Mouse (Mus musculus) adrenal gland, adult 8-10 months (tissue): ENCODE data around the gene Zfp580. TPM values are rescaled to one million over a fixed set of nuclear protein-coding genes. Genes with fewer than 3 reads are reported as not detected.

Experiments used
- DNase-seq: peaks from one replicate; pipeline ENCODE4 v3.0.0; 2022
- total RNA-seq, 4 experiments: library from RNA; stranded (reverse); gene quantifications; 2 replicates each; pipeline ENCODE4 v1.2.4; 2022

The Zfp580 gene
- total RNA-seq, 4 experiments from 2014 or later = 5.4 to 9.7 (median 8.5) TPM

DNA sequence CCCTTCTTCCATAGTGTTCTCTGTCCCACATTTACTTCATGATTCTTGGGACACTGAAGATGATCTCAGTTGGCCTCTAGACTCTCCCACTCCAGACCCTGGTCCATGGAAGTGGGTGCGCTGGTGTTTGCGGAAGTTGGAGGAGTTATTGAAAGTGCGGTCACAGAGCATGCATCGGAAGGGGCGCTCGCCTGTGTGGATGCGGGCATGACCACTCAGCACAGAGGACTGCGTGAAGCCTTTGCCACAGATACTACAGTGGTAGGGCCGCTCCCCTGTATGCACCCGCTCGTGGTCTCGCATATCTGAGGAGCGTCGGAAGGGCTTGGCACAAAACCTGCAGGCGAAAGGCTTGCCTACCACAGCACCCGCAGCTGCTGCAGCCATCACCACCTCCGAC lies 15.7 kb upstream of the Zfp580 start:
- no peak for DNase-seq

DNA sequence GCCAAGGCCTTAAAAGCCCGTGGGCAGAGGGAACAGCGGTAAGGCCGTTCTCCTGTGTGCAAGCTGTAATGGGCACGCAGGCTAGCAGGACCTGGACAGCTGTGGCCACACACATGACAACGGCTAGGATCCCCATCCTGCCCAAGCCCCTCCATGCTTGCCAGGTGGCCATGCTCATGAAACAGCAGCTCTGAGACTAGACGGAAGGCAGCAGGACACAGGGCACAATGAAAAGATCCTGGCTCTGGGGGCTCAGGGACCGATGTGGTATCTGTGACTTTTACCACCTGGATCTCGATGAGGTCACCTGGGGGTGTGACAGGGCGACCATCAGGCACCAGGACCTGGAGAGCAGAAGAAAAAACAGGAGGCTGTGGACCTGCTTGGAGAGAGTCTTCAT lies 15.2 kb upstream of the Zfp580 start:
- DNase-seq = no peak

DNA sequence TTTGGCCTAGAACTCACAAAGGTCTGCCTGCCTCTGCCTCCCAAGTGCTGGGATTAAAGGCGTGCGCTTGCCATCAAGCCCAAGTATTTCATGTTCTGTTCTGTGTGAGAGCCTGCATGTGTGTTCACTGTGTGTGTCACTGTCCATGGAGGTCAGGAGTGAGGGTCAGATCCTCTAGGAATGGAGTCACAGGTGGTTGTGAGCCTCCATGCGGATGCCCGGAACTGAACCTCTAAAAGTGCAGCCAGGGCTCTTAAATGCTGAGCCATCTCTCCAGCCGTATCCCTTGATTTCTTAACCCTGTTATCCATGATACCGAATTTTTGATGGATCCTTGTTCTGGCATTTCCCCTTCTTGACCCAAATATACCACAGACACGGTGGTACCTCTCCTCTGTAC lies 14.3 kb upstream of the Zfp580 start:
- no peak for DNase-seq

DNA sequence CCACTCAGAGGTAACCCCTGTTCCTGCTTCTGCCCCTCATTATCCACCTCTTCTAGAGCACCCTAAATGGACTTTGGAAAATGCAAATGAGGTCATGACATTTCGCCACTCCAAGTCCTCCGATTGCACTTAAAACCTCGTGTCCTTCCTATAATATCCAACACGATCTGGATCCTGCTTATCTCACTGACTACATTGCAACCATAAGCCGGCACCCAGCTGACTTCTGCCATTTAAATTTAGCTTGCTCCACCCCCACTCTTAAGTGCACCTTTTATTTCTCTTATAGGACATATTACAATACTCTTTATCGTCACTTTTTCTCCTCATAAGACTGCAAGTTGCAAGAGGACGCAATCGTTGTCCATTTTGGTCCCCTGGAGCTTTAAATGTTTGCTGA lies 13.9 kb upstream of the Zfp580 start:
- DNase-seq = no peak

DNA sequence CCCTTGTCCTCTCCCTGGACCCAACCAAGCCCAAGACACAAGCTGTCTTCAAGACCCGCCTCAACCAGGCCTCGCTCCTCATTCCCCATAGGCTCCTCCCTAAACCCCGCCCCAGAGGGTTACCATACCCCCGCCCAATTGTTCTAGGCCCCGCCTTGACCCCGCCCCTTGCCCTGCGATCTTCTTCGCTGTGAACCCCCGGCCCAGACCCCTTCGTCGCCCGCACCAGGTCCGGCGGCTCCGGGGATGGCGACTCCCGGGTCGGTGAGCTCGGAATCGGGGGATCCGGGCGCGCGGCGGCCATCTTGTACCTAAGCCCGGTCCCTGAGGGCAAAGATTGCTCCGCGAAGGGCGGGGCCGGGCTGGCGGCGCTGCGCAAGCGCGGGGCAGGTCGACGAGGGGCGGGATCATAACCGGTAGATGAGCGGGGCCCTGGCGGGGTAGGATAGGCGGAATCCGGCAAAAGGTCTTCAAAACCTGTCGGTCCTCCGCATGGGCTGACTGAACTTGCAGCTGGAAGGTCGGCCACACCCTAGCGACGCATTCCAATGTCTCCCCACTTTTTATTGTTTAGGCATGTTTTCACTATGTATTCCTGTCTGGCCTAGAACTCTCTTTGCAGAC lies 13.1 kb upstream of the Zfp580 start, which contains the start of gene Zfp784:
Gene Zfp784 (minus strand): TSS at position 338 of the 624 bp plus-strand sequence.
- DNase-seq = peak; percentile 91

DNA sequence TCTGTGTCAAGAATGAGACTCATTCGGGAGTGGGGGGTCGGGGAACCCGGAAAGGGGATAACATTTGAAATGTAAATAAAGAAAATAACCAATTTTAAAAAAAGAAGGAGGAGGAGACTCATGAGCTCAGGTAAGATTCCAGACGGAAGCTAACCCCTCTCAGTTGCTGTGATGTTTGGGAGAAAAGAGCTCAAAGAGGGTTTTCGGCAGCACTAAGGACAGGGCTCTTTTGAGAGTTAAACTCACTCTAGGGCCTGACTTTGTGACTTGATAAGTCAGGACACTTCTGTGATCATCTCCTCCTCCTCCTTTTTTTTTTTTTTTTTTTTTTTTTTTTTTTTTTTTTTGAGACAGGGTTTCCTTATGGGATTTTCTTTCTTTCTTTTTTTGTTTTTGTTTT lies 12.4 kb upstream of the Zfp580 start:
- no peak for DNase-seq

DNA sequence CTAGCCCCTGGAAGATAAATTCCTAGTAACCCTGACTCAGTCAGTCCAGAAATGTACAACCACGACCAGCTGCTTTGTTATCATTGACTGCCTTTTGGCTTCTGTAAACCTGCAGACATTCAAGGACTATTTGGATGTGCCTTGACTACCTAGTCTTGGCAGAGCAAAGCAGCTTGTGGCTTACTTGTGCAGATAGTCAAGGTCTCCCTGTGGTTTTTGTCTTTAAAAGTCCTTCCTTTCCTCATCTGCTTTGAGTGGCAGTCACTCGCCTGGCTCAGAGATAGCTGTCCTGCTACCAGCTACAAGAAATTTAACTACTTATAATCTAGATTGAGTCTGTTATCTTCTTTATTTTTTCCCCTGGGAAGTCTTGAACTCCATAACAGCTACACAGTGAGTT lies 6.4 kb upstream of the Zfp580 start:
- DNase-seq = no peak

DNA sequence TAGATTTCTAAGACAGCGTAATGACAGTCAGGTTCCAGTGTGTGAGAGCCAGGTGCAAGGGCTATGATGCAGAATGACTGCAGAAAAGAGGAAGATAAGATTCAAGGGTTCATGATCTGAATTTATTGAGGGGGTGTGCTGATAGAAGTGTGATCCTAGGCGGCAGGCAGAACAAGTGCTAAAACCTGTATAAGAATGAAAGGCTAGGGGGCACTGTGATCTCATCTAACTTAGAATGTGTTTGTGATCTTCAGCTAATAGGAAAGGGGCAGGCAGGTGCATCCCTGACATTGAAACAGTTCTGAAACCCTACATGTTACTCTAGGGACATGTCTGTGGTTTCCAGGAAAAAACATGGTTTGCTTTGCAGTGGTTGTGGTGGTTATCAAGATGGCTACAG lies 5.2 kb upstream of the Zfp580 start:
- DNase-seq = no peak

DNA sequence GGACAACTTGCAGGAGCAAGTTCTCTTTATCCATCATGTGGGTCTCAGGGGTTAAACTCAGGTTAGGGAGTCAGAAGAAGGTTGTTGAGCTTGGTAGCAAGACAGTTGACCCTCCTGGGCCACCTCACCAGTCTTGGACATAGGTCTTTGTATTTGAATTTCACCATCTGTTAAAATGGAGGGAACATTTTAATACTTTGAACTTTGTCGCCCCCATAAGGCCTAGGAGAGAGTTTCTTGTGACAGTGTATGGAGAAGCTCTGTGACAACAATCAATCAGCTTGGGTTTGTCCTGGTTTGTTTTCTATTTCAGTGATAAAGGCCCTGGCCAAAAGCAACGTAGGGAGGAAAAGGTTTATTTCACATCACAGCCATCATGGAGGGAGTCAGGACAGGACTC lies 4.0 kb upstream of the Zfp580 start:
- no peak for DNase-seq

DNA sequence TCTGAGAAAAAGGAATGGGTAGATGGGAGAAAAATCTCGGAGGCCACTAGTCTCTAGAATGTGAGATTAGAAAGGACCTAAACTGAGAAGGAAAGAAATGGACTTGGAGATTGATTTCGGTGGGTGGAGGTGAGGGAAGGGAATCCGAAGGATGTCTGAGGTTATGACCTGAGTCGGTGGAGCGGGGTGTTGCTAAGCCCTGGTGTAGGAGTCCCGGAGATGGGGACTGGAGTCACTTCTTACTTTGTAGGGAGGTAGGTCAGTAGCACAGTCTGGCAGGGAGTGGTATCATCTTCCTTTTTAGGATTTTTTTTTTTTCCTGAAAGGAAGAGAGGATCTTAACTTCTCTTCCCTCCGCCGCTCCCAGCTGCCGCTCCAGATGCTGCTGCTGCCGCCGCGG lies 1.1 kb downstream of the Zfp580 start:
- no peak for DNase-seq

DNA sequence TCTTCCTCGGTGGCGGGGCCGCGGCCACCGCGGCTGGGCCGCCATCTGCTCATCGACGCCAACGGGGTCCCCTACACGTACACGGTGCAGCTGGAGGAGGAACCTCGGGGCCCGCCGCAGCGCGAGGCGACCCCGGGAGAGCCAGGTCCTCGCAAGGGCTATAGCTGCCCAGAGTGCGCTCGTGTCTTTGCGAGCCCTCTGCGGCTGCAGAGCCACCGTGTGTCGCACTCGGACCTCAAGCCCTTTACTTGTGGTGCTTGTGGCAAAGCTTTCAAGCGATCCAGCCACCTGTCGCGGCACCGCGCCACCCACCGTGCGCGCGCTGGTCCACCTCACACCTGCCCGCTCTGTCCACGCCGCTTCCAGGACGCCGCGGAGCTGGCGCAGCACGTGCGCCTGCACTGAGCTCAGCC lies 1.6 kb downstream of the Zfp580 start:
- DNase-seq = no peak

DNA sequence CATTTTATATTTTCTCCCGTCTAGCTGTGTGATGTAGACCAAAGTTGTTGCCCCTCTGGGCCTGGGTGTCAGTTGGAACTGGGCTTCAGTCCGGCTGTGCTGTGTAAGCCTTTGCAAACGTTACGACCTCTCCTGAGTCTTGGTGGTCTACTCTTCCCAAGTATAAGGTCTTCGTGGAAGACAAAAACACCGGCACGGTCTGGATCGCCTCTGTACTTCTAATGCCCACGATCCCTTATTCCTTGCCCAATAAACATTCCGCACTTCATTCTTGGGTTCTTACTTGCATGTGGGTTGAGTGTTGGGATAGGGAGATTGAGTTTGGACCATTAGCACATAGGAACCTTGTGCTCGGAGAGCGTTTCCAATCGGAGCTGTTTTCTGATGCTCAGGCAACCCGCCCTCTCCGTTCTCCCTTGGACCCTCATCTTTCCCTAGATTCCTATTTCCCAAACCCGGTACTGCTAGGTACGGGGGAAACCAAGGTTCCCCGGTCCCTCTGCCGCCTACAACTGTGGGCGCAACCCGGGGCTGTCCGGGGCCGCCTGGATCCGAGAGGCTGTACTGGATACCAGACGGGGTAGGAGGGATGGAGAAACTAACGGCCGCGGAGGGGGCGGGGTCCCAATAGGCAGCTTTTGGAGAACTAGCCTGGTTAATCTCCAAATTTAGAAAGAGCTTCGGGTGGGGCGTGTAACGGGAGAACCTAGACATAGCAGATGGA lies 2.3 kb downstream of the Zfp580 start:
- DNase-seq = no peak

DNA sequence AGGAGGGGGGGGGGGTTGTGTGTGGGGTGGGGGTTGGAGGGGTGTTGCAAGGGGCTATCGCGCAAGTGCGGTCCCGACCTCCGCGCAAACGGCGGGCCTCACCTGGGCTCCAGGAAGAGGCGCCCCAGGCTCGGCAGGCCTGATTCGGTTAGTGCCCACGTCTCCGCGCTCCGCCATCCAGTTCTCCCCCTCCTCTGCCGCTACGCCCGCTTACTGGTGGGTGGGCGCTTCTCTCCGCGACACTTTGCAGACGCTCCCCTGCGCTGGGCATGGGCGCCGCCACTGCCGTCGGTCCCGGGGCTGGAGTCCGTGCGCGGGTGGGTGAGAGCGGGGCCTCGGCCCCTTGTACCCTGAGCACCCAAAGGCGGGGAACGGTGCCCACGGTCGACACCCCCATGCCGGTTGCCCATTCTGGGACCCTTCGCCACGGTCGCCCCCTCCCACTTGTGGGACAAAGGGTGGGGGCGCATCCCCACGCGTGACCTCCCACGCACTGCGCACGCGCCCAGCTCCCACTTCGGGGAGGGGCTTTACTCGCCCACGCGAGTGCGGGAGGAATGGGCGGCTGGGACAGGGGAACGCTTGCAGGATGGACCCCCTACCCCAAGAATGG lies 5.4 kb downstream of the Zfp580 start:
- DNase-seq = no peak

DNA sequence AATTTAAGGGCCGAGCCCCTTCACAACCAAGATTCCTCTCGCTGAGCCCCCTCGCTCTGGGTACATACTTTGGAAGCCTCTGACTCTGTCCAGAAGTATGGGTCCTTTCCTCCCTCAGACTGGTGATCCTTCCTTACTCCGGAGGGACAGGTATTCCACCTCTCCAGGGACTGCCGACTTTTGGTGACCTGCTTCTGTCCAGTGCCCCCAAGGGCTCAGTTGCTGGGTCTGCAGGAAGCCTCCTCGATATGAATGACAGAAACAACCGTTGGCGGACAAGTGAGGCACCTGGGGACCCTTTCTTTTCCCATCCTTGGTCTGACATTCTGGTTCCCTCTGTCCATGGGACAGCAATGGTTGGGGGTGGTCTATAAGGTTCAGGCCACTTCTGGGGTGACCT lies 6.0 kb downstream of the Zfp580 start:
- DNase-seq = no peak

DNA sequence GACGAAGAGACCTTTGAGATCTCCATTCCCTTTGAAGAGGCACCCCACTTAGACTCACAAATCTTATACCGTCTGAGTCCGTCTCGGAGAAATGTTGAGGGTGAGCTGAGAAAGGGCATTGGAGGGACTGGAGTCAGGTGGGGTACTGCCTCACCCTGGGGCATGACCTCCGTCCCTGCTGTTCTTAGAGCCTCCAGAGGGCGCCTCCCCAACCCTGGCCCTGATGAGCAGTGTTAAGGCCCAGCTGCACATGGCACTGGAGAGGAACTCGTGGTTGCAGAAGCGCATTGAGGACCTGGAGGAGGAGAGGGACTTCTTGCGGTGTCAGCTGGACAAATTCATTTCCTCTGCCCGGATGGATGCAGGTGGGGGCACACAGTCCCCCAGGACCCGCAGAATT lies 6.5 kb downstream of the Zfp580 start:
- DNase-seq = no peak

DNA sequence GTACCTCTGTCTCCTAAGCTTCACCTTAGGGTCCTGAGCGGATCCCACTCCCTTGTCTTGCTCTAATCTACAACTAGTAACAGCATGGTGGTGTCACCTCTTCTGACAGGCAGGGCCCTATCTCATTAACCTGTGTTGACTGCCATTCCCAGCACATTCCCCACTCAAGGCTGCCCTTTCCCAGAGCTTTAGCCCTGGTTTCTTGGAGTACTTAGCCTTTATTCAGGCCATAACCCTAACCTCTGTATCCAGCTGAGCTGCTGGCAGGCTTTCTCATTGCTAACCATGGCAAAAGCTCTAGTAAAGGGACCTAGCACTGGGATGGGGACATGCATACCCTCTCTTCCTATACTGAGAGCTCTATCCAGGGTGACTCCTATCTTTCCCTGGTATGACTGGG lies 7.3 kb downstream of the Zfp580 start:
- DNase-seq = no peak

DNA sequence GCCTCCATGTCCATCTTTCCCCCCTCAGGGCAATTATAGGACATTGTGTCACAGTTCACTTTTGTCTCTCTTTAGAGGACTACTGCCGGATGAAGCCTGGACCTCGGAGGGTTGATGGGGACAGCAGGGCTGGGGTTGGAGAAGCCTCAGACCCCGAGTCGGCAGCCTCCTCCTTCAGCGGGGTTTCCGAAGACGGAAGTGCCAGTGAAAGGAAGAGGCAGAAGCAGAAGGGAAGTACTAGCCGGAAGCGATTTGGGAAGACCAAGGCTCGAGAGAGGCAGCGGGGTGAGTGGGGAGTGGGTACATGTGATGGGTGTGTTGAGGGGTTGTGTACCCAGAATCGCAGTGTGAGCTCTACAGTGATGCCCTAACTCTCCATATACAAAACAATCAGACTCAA lies 8.1 kb downstream of the Zfp580 start:
- DNase-seq = no peak

DNA sequence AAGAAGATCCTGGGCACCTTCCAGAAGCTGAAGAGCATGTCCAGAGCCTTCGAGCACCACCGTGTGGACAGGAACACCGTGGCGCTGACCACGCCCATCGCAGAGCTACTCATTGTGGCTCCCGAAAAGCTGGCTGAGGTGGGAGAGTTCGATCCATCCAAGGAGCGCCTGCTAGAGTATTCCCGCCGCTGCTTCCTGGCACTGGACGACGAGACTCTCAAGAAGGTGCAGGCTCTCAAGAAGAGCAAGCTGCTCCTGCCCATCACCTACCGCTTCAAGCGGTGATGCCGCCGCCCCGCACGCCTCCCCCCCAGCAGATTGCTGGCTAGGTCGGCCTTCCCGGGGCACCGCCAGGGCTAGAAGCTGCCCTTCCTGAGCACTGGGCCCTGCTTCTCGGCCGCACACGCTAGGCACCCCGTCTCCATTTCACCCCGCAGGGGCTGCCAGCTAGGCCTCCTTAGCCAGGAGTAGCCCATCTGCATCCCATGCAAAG lies 8.9 kb downstream of the Zfp580 start:
- DNase-seq = peak; percentile 82

DNA sequence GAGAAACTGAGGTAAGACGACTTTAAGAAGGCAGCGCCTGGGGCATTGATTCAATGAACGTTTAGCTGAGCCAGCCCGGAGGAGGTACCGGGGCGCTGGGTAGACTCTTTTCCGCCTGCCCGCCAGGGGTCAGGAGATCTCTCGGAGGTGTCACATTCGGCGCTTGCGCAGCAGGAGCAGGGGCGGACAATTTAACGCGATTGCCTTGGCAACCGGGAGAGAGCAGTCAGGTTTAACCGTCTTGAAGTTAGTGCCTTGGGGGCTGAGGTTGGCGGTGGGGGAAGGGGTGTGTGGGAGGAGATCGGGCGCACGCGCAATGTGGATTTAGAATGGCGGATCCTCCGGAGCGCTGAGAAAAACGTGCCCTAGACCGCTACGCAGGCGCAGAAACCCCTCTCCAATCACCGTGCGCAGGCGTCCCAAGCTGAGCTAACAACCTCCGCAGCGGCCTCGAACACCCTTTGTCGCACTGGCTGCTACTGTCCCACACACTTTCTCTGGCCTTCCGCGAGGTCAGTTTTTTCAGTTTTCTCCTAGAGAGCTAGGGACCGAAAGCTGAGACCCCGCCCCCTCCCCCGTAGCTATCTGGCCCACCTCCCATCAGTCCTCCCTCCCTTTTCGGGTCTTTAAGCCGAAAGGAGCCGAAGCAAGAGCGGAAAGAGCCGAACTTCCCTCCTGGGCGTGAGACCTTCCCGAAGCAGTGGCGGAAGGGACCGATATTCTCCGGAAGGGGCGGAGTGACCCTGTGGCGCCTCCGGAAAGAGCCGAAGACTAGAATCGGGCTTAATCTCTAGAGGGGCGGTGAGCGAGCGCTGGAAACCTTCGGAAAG lies 9.8 kb downstream of the Zfp580 start:
- DNase-seq = peak; percentile 97

DNA sequence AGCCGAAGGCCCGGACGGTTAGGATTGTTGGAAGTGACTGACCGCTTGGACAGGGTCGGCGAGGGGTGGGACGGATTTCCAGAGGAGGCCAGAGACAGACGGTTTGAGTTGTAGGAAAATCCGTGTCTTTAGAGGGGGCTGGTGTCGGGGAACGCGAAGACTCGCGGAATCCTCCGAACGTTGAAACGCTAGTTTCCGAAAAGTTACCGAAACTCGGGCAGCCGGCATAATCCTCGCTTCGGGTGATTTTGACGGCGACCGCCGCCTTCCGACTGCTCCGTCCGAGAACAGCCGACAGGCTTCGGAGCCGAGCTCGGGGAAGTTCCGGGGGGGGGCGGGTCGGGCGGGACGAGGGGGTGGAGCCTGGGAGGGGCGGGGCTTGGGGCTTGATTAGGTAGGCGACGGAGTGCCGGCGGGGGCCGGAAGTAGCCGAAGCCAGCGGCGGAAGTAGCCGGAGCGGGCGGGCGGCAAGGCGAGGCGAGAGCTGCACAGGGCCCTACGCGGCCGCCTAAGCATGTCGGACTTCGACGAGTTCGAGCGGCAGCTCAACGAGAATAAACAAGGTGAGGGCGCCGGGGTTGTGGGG lies 10.5 kb downstream of the Zfp580 start, which contains the start of gene U2af2:
Gene U2af2 (plus strand): TSS at position 370 of the 586 bp plus-strand sequence.
- peak; percentile 90 for DNase-seq

DNA sequence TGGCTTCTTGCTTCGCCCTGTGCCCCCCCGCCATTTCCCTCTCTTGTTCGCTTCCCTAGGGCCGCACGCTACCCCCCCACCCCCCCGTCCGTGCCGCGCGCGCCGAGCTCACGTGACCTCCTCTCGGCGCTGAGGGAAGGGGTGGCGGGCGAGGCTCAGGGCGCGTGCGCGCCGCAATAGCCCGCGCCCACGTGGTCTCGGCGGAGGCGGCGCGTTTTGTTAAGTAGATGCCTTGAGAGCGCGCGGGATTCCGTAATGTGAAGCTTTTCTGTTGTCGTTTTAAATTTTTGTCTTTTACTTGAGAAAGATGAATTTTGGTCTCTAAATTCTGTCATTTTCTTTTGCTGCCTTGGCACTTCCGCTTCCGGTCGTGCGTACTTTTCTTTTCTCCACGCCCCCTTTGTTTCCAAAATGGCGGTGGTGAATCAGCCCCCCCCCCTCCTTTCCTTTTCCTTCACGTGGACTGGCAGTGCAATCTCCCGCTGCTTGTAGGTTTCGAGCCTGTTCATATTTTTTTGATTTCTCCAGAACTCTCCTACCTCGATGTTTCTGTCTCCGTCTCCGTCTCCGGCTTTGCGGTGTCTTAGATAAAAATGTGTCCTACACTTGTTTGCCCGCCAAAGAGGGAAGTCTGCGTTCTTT lies 11.1 kb downstream of the Zfp580 start:
- no peak for DNase-seq

DNA sequence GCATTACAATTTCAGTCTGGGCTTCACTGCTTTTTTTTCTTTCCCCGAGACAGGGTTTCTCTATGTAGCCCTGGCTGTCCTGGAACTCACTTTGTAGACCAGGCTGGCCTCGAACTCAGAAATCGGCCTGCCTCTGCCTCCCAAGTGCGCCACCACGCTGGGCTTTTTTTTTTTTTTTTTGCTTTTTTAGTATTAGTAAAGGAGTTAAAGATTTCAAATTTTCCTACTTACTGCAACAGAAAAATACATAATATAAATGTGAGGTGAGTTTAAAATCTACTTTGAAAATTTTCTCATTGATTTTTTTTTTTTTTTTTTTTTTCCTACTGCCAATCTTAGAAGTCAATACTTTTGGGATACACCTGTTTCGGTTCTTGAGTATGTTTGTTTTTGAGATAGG lies 13.5 kb downstream of the Zfp580 start:
- DNase-seq = no peak
